Mouse (Mus musculus): ENCODE results near the gene 0610040J01Rik. TPM values are rescaled to one million over a fixed set of nuclear protein-coding genes. Genes with fewer than 3 reads are reported as not detected.
A peak's percentile ranks its signal among the peaks of the same experiment; 100 is the strongest.

The 0610040J01Rik gene
- total RNA-seq, 2 experiments from 2014 or later, result 6.8 to 8.0 TPM

- intact Hi-C loops (cut with DNase I), result no loop called here
- no peak for DNase-seq (ENCODE audit: low spot score in 2 of 2)
Observed at GRCm38 (mm10) chr5:63827006-63827405, 14.8 kb downstream of the 0610040J01Rik start.

GRCm38 (mm10) chr5:63827415-63828053 is 15.4 kb downstream of the 0610040J01Rik start:
- DNase-seq (ENCODE audit: low spot score in 2 of 2), result no peak
- intact Hi-C loops (cut with DNase I), result no loop called here

GRCm38 (mm10) chr5:63828380-63829185 is 16.4 kb downstream of the 0610040J01Rik start:
- no peak for DNase-seq (ENCODE audit: low spot score in 2 of 2)
- intact Hi-C loops (cut with DNase I), result no loop called here

- intact Hi-C loops (cut with DNase I), result no loop called here
- no peak for DNase-seq (ENCODE audit: low spot score in 2 of 2)
Observed at GRCm38 (mm10) chr5:63831054-63831453, 18.9 kb downstream of the 0610040J01Rik start.

GRCm38 (mm10) chr5:63833955-63834354 is 21.8 kb downstream of the 0610040J01Rik start:
- no peak for DNase-seq (ENCODE audit: low spot score in 2 of 2)
- intact Hi-C loops (cut with DNase I), result no loop called here

GRCm38 (mm10) chr5:63834435-63834834 is 22.3 kb downstream of the 0610040J01Rik start:
- intact Hi-C loops (cut with DNase I), result no loop called here

GRCm38 (mm10) chr5:63837115-63837514 is 25.0 kb downstream of the 0610040J01Rik start:
- intact Hi-C loops (cut with DNase I), result no loop called here

More at GRCm38 (mm10) chr5:63834435-63834834, 22.3 kb downstream of the 0610040J01Rik start:
- DNase-seq (ENCODE audit: low spot score in 2 of 2), result no peak

GRCm38 (mm10) chr5:63837851-63838250 is 25.7 kb downstream of the 0610040J01Rik start:
- DNase-seq (ENCODE audit: low spot score in 2 of 2), result no peak
- intact Hi-C loops (cut with DNase I), result no loop called here

More at GRCm38 (mm10) chr5:63837115-63837514, 25.0 kb downstream of the 0610040J01Rik start:
- DNase-seq (ENCODE audit: low spot score in 2 of 2), result no peak

- DNase-seq (ENCODE audit: low spot score in 2 of 2), result no peak
- intact Hi-C loops (cut with DNase I), result no loop called here
Observed at GRCm38 (mm10) chr5:63839801-63840416, 27.7 kb downstream of the 0610040J01Rik start.

GRCm38 (mm10) chr5:63847080-63847479 is 34.9 kb downstream of the 0610040J01Rik start:
- intact Hi-C loops (cut with DNase I), result no loop called here
- no peak for DNase-seq (ENCODE audit: low spot score in 2 of 2)

GRCm38 (mm10) chr5:63847541-63848226 is 35.5 kb downstream of the 0610040J01Rik start:
- intact Hi-C loops (cut with DNase I), result no loop called here
- no peak for DNase-seq (ENCODE audit: low spot score in 2 of 2)

GRCm38 (mm10) chr5:63858901-63859300 is 46.7 kb downstream of the 0610040J01Rik start:
- intact Hi-C loops (cut with DNase I), result no loop called here
- peak in 1 of 2 experiments; percentile 6 for DNase-seq (ENCODE audit: low spot score in 2 of 2)

- intact Hi-C loops (cut with DNase I), result no loop called here
- no peak for DNase-seq (ENCODE audit: low spot score in 2 of 2)
Observed at GRCm38 (mm10) chr5:63867421-63867820, 55.3 kb downstream of the 0610040J01Rik start.

- peak; percentile 39 to 67 for DNase-seq (ENCODE audit: low spot score in 2 of 2)
- intact Hi-C loops (cut with DNase I), result no loop called here
Observed at GRCm38 (mm10) chr5:63872176-63872932, 60.2 kb downstream of the 0610040J01Rik start.

GRCm38 (mm10) chr5:63874880-63875279 is 62.7 kb downstream of the 0610040J01Rik start:
- DNase-seq (ENCODE audit: low spot score in 2 of 2), result peak in 1 of 2 experiments; percentile 19
- intact Hi-C loops (cut with DNase I), result no loop called here

- intact Hi-C loops (cut with DNase I), result no loop called here
- DNase-seq (ENCODE audit: low spot score in 2 of 2), result no peak
Observed at GRCm38 (mm10) chr5:63876081-63876480, 63.9 kb downstream of the 0610040J01Rik start.

- intact Hi-C loops (cut with DNase I), result no loop called here
Observed at GRCm38 (mm10) chr5:63879026-63879425, 66.9 kb downstream of the 0610040J01Rik start.

GRCm38 (mm10) chr5:63886292-63886691 is 74.1 kb downstream of the 0610040J01Rik start:
- intact Hi-C loops (cut with DNase I), result loop anchor here (1.0 to 2.0 kb wide), 2 partner anchors 74 to 991 kb away; partner anchors contain the start of gene 0610040J01Rik
- DNase-seq (ENCODE audit: low spot score in 2 of 2), result no peak

More at GRCm38 (mm10) chr5:63879026-63879425, 66.9 kb downstream of the 0610040J01Rik start:
- DNase-seq (ENCODE audit: low spot score in 2 of 2), result no peak

GRCm38 (mm10) chr5:63886709-63887108 is 74.5 kb downstream of the 0610040J01Rik start:
- intact Hi-C loops (cut with DNase I), result loop anchor here (1.0 to 2.0 kb wide), 2 partner anchors 74 to 992 kb away; partner anchors contain the start of gene 0610040J01Rik
- DNase-seq (ENCODE audit: low spot score in 2 of 2), result peak in 1 of 2 experiments; percentile 44

Data from left cerebral cortex, postnatal 14 days (tissue).